Mouse (Mus musculus): ENCODE measurements at regions not wholly inside any gene's neighbourhood (a gene's known extent, or its start where the extent isn't known, plus 50 kb on each side); places are given as distances from the start of the nearest gene placed in this dataset.
A peak's percentile ranks its signal among the peaks of the same experiment; 100 is the strongest.

DNA sequence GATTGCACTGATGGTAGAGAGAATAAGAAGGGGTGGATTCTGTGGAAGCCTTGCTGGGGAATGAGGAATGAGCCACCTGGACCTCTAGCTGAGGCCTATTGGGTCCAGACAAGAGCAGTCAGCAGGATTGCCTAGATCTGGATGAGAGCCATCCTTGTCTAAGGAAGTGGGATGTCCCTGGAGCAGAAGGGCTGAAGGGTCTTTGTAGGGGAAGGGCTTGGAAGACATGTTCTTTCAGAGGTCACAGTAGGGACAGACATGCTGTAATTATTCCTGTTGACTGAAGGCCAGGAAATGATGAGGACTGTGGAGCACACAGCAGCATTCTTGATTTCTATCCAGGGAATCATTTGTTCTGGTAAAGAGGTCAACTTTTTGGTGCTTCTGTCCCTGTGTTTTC, 86.2 kb upstream of the Nectin3 start:
- ATAC-seq (replicated peaks; ENCODE audit: low FRiP score, low read depth): no peak
- no peak for TF ChIP-seq CTCF (IDR thresholded peaks at IDR 0.05; ENCODE audit: low read depth)
- Histone ChIP-seq H3K4me3 (replicated peaks; ENCODE audit: low read depth, low read length) (no peak overlapping the region), H3K4me2 (ENCODE audit: low read length) (no peak overlapping the region), H3K9ac (ENCODE audit: low read depth, low read length) (no peak overlapping the region), H3K9me3 (replicated peaks; ENCODE audit: low read length) (no peaks in the 10 kb centered on the region), H3K27me3 (ENCODE audit: insufficient read depth, low read length) (no peaks in the 10 kb centered on the region), H3K36me3 (ENCODE audit: insufficient read depth, low read length) (no peaks in the 10 kb centered on the region), H3K27ac (no peak overlapping the region), H3K4me1 (replicated peaks; ENCODE audit: insufficient read depth, low read length) (no peaks in the 10 kb centered on the region)
- peak; percentile 68 for DNase-seq (ENCODE audit: low spot score)

DNA sequence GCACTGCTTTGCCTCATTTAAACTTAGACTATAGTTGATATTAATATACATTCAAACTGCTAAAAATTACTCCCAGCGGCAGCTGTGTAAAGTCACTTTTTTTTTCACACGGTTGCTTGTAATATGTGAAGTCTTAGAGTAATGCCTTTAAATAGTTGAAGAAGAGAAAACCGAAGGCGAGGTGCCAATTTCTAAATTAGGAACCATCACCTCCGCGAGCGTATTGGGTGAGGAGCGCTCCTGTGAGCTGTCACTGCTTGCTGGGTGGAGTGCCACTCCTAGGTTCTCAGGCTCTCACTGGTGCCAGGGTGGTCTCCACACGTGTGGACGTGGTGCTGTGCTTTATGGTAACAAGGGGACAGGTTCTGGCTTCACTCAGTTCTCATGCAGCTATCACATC, 82.8 kb upstream of the Nectin3 start:
- Histone ChIP-seq H3K4me3 (replicated peaks; ENCODE audit: low read depth, low read length) (no peak overlapping the region), H3K4me2 (ENCODE audit: low read length) (no peak overlapping the region), H3K9ac (ENCODE audit: low read depth, low read length) (no peak overlapping the region), H3K36me3 (ENCODE audit: insufficient read depth, low read length) (no peaks in the 10 kb centered on the region), H3K27ac (no peak overlapping the region), H3K27me3 (ENCODE audit: insufficient read depth, low read length) (no peaks in the 10 kb centered on the region), H3K9me3 (replicated peaks; ENCODE audit: low read length) (no peaks in the 10 kb centered on the region), H3K4me1 (replicated peaks; ENCODE audit: insufficient read depth, low read length) (no peaks in the 10 kb centered on the region)
- TF ChIP-seq CTCF (IDR thresholded peaks at IDR 0.05; ENCODE audit: low read depth): no peak
- DNase-seq (ENCODE audit: low spot score): no peak
- WGBS: 79% methylated on average over 10 of the region's 10 CpGs
- ATAC-seq (replicated peaks; ENCODE audit: low FRiP score, low read depth): no peak

DNA sequence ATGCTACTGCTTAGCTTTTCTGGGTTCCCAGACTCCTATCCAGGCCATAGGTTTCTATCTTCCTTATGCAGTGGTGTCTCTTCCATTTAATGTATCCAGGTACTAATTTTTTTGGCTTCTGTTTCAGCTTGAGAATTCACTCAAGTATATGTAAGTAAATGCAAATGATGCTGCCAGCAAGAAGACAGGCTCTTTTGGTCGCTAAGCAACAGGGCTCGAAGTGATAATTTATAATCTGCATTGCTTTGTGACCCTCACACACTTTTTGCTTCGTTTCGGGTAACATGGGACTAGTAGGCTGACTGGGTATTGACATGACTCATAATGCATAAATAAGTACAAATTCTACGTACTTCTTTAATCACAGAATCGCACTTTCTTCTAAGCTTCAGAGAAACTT, 75.9 kb upstream of the Nectin3 start:
- WGBS: 73% methylated on average over 6 of the region's 6 CpGs
- no peak overlapping the region for H3K4me2 ChIP-seq (ENCODE audit: low read length)
- H3K36me3 ChIP-seq (ENCODE audit: insufficient read depth, low read length): no peaks in the 10 kb centered on the region
- DNase-seq (ENCODE audit: low spot score) (no peak), ATAC-seq (replicated peaks; ENCODE audit: low FRiP score, low read depth) (no peak)
- TF ChIP-seq CTCF (IDR thresholded peaks at IDR 0.05; ENCODE audit: low read depth): no peak
- H3K9me3 ChIP-seq (replicated peaks; ENCODE audit: low read length): no peaks in the 10 kb centered on the region
- H3K9ac ChIP-seq (ENCODE audit: low read depth, low read length): no peak overlapping the region
- no peak overlapping the region for H3K4me3 ChIP-seq (replicated peaks; ENCODE audit: low read depth, low read length)
- no peak overlapping the region for H3K27ac ChIP-seq
- H3K27me3 ChIP-seq (ENCODE audit: insufficient read depth, low read length): no peaks in the 10 kb centered on the region
- no peaks in the 10 kb centered on the region for H3K4me1 ChIP-seq (replicated peaks; ENCODE audit: insufficient read depth, low read length)

DNA sequence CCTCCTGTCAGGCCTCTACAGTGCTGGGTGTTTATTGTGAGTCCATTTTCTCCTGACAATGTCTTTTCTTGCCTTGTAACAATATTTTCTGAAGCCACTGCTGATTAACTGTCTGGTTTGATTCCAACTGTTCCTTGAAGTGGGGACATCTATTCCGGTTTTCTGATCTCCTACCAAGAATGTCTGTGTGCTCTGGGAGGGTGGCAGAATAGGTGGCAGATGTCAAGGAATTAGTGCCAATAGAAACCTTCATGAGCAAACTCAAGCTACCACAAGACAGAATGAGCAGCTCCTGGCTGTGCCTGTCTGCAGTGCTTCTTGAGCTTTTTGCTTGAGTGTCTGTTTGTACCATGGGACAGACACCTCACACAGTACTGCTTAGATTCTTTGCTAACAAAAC, 69.1 kb upstream of the Nectin3 start:
- Histone ChIP-seq H3K36me3 (ENCODE audit: insufficient read depth, low read length) (no peaks in the 10 kb centered on the region), H3K27ac (no peak overlapping the region), H3K27me3 (ENCODE audit: insufficient read depth, low read length) (no peaks in the 10 kb centered on the region), H3K4me3 (replicated peaks; ENCODE audit: low read depth, low read length) (no peak overlapping the region), H3K9me3 (replicated peaks; ENCODE audit: low read length) (no peaks in the 10 kb centered on the region), H3K4me1 (replicated peaks; ENCODE audit: insufficient read depth, low read length) (no peaks in the 10 kb centered on the region), H3K9ac (ENCODE audit: low read depth, low read length) (no peak overlapping the region), H3K4me2 (ENCODE audit: low read length) (no peak overlapping the region)
- 70% methylated on average over 1 of the region's 1 CpGs for WGBS
- DNase-seq (ENCODE audit: low spot score) (no peak), ATAC-seq (replicated peaks; ENCODE audit: low FRiP score, low read depth) (no peak)
- TF ChIP-seq CTCF (IDR thresholded peaks at IDR 0.05; ENCODE audit: low read depth): no peak

DNA sequence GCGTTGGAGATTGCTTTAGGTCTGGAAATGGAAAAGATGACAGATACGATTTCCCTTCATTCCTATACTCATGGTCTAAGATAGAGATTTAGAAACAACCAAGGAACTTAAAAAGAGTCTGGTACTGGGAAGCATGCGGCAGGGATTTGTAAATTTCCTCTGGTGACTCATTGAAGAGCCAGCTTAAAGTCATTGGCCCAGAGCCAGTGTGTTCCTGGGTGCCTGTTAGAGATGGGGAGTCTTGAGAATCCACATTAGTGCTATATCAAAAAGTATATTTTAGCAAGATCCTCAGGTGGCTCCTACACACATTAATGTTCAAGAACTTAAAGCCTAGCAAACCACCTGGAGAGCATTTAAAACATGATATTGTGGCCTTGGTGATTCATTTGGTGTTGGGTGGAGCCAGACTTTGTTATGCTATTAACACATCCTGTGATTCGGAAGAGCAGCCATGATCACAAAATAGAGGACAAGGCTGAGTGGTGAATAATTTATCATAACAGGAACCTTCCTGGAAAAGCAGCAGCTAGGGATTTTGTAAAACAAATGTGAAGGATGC, 67.8 kb upstream of the Nectin3 start:
- Histone ChIP-seq H3K9ac (ENCODE audit: low read depth, low read length) (no peak overlapping the region), H3K4me3 (replicated peaks; ENCODE audit: low read depth, low read length) (no peak overlapping the region), H3K4me2 (ENCODE audit: low read length) (no peak overlapping the region), H3K27me3 (ENCODE audit: insufficient read depth, low read length) (no peaks in the 10 kb centered on the region), H3K4me1 (replicated peaks; ENCODE audit: insufficient read depth, low read length) (no peaks in the 10 kb centered on the region), H3K36me3 (ENCODE audit: insufficient read depth, low read length) (no peaks in the 10 kb centered on the region), H3K27ac (no peak overlapping the region), H3K9me3 (replicated peaks; ENCODE audit: low read length) (no peaks in the 10 kb centered on the region)
- TF ChIP-seq CTCF (IDR thresholded peaks at IDR 0.05; ENCODE audit: low read depth): no peak
- ATAC-seq (replicated peaks; ENCODE audit: low FRiP score, low read depth) (no peak), DNase-seq (ENCODE audit: low spot score) (no peak)
- 73% methylated on average over 4 of the region's 4 CpGs for WGBS

DNA sequence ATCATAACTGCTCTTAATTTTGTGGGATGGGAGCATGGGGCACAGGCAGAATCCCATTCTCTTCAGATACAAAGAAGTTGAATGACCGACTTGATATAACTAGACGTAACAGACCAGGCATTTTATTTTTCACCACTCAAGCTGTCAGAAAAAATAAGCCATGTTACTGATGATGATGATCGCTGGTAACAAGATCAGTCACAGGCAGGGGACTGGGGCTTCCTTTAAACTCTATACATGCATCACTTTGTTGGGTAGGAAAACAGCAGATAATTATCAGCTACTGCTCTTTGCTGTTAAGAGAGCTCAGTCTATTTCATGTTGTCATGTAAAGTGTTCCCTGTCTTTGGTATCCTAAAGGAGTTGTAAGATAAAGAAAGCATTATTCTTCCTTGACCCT, 59.0 kb upstream of the Nectin3 start:
- no peaks in the 10 kb centered on the region for H3K9me3 ChIP-seq (replicated peaks; ENCODE audit: low read length)
- 84% methylated on average over 3 of the region's 3 CpGs for WGBS
- no peak overlapping the region for H3K9ac ChIP-seq (ENCODE audit: low read depth, low read length)
- ATAC-seq (replicated peaks; ENCODE audit: low FRiP score, low read depth) (no peak), DNase-seq (ENCODE audit: low spot score) (no peak)
- H3K27ac ChIP-seq: no peak overlapping the region
- H3K36me3 ChIP-seq (ENCODE audit: insufficient read depth, low read length): no peaks in the 10 kb centered on the region
- no peaks in the 10 kb centered on the region for H3K4me1 ChIP-seq (replicated peaks; ENCODE audit: insufficient read depth, low read length)
- no peaks in the 10 kb centered on the region for H3K27me3 ChIP-seq (ENCODE audit: insufficient read depth, low read length)
- no peak for TF ChIP-seq CTCF (IDR thresholded peaks at IDR 0.05; ENCODE audit: low read depth)
- H3K4me2 ChIP-seq (ENCODE audit: low read length): no peak overlapping the region
- H3K4me3 ChIP-seq (replicated peaks; ENCODE audit: low read depth, low read length): no peak overlapping the region

DNA sequence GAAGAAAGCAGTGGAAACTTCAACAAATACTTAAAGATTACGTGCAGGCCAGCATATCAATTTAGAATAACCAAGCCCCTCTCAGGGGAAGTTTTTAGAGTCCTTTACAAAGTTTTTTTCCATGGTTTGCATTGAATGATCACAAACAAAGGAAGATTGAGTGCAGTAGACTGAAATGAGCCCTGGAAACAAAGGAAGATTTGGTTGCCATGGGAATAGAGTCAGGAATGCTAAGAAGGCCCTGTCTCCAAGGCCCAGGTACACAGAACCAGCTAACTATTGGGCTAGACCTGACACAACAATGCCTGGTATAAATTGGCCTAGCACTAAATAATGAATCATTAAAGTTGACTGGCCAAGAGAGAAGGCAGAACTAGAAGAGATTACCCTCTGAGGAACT, 49.9 kb upstream of the Nectin3 start:
- H3K9me3 ChIP-seq (replicated peaks; ENCODE audit: low read length): no peaks in the 10 kb centered on the region
- H3K9ac ChIP-seq (ENCODE audit: low read depth, low read length): no peak overlapping the region
- TF ChIP-seq CTCF (IDR thresholded peaks at IDR 0.05; ENCODE audit: low read depth): no peak
- H3K4me1 ChIP-seq (replicated peaks; ENCODE audit: insufficient read depth, low read length): no peaks in the 10 kb centered on the region
- H3K4me2 ChIP-seq (ENCODE audit: low read length): no peak overlapping the region
- DNase-seq (ENCODE audit: low spot score) (no peak), ATAC-seq (replicated peaks; ENCODE audit: low FRiP score, low read depth) (no peak)
- no peak overlapping the region for H3K4me3 ChIP-seq (replicated peaks; ENCODE audit: low read depth, low read length)
- H3K36me3 ChIP-seq (ENCODE audit: insufficient read depth, low read length): no peaks in the 10 kb centered on the region
- WGBS: 84% methylated on average over 1 of the region's 1 CpGs
- no peaks in the 10 kb centered on the region for H3K27me3 ChIP-seq (ENCODE audit: insufficient read depth, low read length)
- H3K27ac ChIP-seq: no peak overlapping the region
